Mouse (Mus musculus): ENCODE results near the gene Polr3c.
"Not testable (repeated sequence)": the region's sequence is repeated elsewhere in the genome, so short reads cannot be mapped to it uniquely, and the experiment has no call there.

The Polr3c gene

DNA sequence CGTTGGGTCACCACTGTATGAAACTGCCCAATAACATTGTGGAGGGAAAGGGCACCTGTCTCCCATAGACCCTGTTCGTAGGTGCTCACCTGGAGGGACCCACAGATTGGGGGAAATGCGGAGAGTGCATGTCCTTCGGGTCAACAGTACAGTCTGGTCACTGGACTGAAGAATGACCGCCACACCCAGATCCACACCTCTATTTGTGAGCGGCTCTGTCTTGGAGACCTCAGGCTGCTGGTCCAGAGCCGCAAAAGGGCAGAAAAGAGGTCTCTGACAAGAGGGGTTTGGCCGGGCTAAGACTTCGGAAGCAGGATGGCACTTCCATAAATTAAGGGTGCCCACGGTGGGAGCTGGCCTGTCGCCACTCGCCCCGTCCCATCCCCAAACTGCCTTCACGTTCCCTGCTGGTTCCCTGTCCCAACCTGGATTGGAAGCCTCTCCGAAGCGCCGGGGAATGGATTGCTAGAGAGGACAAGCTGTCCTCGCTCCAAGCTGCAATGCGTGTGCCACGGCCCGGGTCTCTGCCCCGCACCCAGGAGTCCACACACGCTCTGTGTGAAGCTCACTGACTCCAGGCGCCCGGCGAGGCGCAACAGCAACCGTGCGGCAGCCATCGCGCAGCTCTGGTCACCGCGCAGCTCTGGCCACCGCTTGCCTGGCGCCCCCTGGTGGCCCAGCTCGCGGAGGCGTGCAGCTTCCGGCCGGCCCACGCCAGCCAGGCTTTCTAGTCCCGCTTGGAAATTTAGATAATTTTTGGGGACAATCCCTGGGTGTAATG lies 19.3 kb downstream of the Polr3c start, which contains the start of gene Nudt17:
TSS of gene Nudt17 (minus strand) at position 660 of the 781 bp plus-strand sequence.
- DNase-seq: peak; percentile 87

GRCm38 (mm10) chr3:96706984-96707383 lies 20.4 kb downstream of the Polr3c start:
- DNase-seq: no peak

DNA sequence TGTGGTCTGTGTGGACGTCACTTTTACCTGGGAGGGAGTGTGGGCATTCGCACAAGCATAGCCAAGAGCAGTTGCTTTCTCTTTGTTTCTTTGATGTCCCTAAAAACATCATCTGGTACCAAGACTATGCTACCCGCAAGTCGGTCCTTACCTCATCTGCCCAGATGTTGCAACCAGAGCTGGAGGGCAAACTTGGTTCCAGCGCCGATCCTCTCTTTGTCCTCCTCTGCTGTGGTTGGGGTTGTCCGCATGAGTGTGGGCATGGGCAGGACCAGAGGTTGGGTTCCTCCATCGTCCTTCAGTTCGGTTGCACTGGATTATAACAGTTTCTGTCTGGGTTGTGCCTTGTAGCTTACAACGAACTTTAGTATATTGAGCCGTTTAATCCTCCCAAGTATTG lies 21.2 kb downstream of the Polr3c start:
- DNase-seq: no peak

DNA sequence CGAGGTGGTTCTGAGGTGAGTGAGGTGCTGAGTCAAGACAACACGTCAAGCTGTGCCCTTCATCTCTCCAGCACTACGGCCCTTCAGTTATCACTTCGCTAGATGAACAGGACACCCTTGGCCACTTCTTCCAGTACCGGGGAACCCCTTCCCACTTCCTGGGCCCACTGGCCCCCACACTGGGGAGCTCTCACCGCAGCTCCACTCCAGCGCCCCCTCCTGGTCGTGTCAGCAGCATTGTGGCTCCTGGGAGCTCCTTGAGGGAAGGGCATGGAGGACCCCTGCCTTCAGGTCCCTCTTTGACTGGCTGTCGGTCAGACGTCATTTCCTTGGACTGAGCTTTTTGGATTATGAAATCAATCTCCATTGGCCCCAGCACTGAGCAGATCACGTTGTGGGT lies 22.6 kb downstream of the Polr3c start:
- DNase-seq: no peak

GRCm38 (mm10) chr3:96701003-96701402 lies 26.4 kb downstream of the Polr3c start:
- DNase-seq: no peak

DNA sequence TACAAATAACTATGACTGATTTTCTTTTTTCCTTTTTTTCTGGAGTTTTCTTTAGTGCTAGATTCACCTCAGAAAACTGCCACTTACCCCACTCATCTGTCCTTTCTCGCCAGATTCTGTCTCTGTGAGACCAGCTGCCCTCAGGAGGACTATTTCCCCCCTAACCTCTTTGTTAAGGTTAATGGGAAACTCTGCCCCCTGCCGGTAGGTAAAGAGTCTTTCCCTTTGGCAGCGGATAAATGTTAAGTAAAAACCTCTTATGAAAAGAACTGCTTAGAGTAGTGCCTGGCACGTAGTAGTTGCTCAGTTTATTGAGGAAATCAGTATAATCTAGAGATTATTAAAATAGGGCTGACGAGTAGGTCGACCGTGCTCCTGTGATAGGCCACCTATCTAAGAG lies 27.1 kb downstream of the Polr3c start:
- DNase-seq: no peak

- no peak for DNase-seq
Measured at GRCm38 (mm10) chr3:96698993-96699690, 28.3 kb downstream of the Polr3c start.

GRCm38 (mm10) chr3:96696766-96697732 lies 30.4 kb downstream of the Polr3c start:
- DNase-seq: peak; percentile 78

DNA sequence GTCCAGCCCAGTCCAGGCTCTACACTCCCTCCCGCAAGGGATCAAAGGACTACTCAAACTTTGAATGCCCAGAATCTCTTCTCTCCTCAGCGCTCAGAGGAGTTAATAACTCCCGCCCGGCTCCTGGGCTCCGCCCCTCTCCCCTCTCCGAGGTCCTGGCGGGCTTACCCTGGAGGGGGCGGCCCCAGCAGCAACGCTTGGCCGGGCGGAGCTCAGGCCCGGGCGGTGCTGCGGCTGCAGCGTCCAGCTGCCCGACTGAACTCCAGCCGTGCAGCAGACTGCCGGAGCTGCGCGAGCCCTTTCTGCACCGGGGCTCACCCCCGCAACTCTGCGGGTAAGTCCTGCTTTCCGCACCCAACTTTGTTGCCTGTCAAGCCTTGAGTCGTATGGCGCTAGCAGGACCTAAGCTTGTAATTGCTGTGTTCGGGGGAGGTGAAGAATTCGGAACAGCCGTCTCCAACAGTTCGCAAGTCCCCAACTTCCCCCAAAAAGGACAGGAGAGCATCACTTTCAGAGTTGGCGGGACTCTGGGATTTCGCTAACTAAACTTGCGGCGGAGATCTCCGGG lies 31.1 kb downstream of the Polr3c start, which contains the start of gene Pias3:
TSS of gene Pias3 (plus strand) at position 187 of the 568 bp plus-strand sequence.
- peak; percentile 59 for DNase-seq

- DNase-seq: no peak
Measured at GRCm38 (mm10) chr3:96693579-96693978, 33.8 kb downstream of the Polr3c start.

DNA sequence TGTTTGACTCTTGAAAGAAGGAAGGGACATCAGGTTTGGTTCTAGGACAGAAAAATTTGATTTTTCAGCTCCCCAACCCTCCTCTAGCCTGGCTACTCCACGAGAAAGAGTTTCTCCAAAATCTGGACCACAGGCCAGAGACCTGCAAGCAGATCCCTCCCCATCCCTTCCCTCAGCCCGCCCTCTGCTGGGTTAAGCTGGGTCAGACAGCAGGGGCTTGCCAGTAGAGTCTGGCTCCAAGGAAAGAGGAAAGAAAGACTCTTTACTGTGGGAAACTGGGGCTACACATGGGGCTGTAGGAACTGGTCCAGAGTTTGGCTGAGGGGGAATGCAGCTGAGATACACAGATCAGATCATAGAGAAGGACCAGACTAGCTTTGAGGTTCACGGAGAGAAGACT lies 34.9 kb downstream of the Polr3c start:
- DNase-seq: no peak

DNA sequence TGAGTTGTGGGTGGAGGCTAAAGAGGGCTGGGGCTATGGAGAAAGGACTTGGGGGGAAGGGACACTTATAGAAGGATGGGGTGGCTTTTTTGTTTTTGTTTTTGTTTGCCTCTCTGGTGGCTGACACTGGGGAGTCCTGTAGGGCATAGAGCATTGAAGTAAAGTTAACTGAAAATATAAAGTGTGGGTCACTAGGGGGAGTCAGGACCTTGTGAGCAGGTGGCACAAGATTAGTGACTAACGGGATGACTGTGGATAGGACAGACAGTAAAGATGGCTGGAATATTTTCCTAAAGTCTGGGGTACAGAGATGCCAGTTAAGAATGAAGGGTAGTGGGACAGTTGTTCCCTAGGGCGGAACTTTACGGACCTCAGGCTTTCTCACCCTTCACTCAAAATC lies 37.1 kb downstream of the Polr3c start:
- no peak for DNase-seq

DNA sequence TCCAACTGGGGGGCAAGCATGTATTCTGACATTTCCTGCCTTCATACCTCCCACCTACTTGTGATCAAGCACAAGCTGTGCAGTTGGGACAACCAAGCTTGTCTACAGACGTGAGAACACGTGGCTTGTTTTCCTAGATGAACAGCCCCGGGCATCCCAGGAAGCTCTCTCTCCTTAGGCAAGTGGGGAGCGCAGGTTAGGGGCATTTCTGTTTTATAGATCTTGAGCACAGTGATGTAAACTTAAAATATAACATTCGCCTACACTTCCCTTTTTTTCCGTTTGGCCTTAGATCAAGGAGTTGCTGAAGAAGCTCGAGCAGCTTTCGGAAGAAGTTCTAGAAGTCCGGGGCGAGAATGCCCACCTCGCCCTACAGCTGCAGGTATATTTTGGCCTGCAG lies 38.6 kb downstream of the Polr3c start:
- DNase-seq: no peak

DNA sequence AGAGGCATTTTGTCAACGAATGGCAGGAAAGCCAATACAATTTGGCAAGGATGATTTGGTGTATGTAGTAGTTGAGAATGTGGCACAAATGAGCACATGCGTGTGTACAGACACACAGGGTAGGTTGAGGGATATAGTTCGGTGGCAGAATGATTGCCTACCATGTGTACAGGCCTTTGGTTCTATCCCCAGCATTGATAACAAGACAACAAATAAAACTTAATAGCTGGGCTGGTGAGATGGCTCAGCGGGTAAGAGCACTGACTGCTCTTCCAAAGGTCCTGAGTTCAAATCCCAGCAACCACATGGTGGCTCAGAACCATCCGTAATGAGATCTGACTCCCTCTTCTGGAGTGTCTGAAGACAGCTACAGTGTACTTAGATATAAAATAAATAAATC lies 41.4 kb downstream of the Polr3c start:
- not testable (repeated sequence) for DNase-seq

- no peak for DNase-seq
Measured at GRCm38 (mm10) chr3:96684822-96685156, 42.6 kb downstream of the Polr3c start.

DNA sequence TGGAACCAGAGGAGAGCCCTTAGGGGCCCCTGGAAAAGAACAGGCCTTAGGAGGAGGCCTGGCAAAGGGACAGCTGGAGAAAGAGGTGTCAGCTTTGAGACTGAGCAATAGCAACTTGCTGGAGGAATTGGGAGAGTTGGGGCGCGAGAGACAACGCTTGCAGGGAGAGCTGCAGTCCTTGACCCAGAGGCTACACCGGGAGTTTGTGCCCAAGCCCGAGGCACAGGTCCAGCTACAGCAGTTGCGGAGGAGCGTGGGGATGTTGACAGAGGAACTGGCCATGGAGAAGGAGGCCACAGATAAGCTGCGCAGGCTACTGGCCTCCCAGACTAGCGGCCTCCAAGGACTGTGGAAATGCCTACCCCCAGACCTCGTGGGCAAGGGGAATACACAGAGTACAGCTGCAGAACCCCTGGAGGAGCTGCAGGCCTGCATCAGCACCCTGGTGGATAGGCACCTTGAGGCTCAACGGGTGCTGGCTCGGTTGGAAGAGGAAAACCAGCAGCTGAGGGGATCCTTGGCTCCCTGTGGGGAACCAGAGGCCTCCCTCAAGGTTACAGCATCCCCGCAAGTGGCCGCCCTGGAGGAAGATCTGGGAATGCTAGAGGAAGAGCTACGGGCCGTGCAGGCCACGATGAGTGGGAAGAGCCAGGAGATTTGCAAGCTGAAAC lies 43.1 kb downstream of the Polr3c start:
- no peak for DNase-seq

DNA sequence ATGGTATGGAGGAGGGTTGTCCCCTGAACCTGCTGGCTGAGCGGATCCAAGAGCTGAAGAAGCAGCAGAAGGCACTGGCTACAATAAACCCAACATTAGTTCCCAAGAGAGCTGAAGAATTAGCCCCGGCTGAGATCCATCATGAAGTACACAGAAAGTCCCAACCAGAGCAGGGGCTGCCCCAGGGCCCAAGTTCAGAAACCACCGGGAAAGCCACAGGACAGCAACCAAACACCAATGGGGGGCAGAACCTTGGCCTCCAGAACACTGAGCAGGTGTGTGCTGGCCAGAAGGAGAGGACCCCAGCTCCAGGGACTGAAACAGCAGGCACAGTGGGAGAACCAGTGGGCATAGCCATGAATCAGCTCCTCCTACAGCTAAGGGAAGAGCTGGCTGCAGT lies 43.9 kb downstream of the Polr3c start:
- DNase-seq: no peak

GRCm38 (mm10) chr3:96680269-96680956 lies 47.0 kb downstream of the Polr3c start:
- DNase-seq: no peak

DNA sequence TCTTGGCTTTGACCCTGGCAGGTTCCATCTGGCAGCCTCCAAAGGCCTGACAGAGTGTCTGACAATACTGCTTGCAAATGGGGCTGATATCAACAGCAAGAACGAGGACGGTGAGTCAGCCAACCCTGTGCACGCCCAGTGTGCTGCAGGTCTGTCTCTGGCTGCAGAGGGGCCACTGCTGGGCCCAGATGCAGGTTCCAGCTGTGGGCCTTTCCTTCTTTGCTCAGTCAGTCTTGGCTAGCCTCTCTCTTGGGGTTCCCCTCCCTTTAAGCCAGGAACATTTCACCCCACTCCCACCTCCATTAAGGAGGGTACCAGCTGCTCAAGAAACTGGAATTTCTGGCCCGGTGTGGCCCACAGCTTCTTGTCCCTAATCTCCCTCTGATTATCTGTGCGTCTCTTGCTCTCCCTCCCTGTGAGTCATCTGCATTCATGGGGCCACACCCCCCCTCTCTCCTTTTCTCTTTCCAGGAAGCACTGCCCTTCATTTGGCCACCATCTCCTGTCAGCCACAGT lies 48.2 kb downstream of the Polr3c start:
- DNase-seq: no peak

DNA sequence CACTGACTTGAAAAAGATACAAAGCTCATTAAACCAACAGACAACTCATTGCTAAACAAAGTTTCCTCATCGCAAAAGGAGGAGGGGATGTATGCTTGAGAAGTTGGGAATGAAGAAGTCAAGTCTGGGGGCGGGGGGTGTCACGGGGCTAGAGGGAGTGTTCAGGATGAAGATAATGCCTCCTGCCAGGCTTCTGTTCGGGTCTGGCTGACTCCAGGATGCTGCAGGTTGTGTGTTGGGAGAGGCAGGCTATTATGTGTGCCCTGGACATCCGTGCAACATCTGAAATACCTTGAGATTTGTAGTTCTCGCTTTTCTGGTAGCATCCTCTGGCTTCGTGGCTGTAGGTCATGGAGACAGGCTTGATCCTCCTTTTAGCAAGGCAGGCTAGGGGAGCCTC lies 49.0 kb downstream of the Polr3c start:
- no peak for DNase-seq

DNA sequence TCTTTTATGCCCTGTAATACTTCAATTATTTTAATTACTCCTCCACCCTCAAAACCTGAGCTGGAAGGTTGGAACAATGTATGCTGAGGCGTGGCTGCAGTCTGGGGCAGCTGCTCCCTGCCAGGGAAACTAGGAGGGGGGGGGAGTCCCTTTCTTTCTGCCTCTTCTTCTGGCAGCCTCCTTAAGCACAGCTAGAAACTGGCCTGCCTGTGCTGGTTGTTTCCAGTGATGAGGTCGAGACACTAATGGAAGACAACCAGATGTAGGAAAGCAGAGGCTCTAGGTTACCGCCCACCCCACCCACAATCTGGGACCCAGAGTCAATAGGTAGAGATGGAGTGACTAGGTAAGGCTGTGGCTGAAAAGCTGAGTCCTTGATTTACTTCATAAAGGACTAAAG lies 51.7 kb downstream of the Polr3c start:
- no peak for DNase-seq

All from right cerebral cortex, postnatal 14 days (tissue).